Mouse (Mus musculus): ENCODE data around the gene Tpst1. TPM values are rescaled to one million over a fixed set of nuclear protein-coding genes. Genes with fewer than 3 reads are reported as not detected.
A peak's percentile ranks its signal among the peaks of the same experiment; 100 is the strongest.

The Tpst1 gene
- polyA plus RNA-seq, 1 experiment from 2014 or later = 25.8 TPM

DNA sequence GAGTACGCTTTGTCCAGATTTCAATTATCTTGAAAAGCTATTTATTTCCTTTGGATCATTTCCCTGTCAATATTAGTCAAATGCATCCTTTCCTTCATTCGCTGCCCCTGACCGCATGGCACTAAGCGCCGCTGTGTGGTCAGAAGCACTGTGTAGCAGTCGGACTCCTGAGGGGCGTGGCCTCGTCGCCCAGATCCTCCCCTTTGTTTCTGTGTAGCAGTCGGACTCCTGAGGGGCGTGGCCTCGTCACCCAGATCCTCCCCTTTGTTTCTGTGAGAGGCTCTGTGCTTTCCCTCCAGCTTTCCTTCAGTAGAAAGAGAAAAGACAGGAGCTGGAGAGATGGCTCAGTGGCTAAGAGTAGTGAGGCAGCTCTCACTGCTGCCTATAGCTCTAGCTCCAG is 23.6 kb downstream of the Tpst1 start:
- H3K4me1 ChIP-seq (replicated peaks) = peaks cover 12% of the 10 kb centered on the region
- H3K4me2 ChIP-seq = no peak overlapping the region
- H3K27me3 ChIP-seq (replicated peaks) = no peaks in the 10 kb centered on the region
- H3K4me3 ChIP-seq = no peak overlapping the region
- 0 out of 2 replicates have a peak, but pooled peaks cover 4% of the 10 kb centered on the region for H3K9me3 ChIP-seq (replicated peaks)
- peak; percentile 63; the same call in 1 of the 2 replicates for ATAC-seq (ENCODE audit: insufficient number of reproducible peaks, low FRiP score)
- no peak overlapping the region for H3K9ac ChIP-seq
- no peak overlapping the region for H3K27ac ChIP-seq (ENCODE audit: poor library complexity, severe bottlenecking)
- H3K36me3 ChIP-seq = peaks cover 4% of the 10 kb centered on the region; the same call in 1 of the 2 replicates
- WGBS = 66% methylated on average over 12 of the region's 12 CpGs

DNA sequence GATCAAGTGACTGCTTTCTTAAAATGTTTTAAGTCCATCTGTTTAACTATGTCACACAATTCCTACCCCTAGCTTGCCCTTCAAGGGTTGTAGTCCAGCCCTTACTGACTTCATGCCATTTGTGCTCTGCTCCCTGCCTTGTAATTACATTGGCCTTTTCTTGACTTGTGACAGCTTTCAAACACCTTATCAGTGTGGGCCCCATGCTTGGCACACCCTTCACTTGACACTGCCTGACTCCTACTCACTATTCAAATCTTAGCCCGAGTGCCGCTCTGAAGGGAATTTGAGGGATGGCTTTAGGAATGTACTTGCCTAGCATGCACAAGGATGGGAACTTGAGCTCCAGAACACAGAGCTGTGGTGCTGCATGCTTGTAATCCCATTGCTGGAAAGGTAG is 24.7 kb downstream of the Tpst1 start:
- Histone ChIP-seq H3K4me1 (replicated peaks) (peaks cover 12% of the 10 kb centered on the region), H3K4me2 (no peak overlapping the region), H3K27me3 (replicated peaks) (no peaks in the 10 kb centered on the region), H3K36me3 (peaks cover 12% of the 10 kb centered on the region), H3K4me3 (no peak overlapping the region), H3K9me3 (replicated peaks) (0 out of 2 replicates have a peak, but pooled peaks cover 4% of the 10 kb centered on the region), H3K27ac (ENCODE audit: poor library complexity, severe bottlenecking) (no peak overlapping the region), H3K9ac (no peak overlapping the region)
- 22% methylated on average over 2 of the region's 2 CpGs for WGBS
- ATAC-seq (ENCODE audit: insufficient number of reproducible peaks, low FRiP score) = no peak

DNA sequence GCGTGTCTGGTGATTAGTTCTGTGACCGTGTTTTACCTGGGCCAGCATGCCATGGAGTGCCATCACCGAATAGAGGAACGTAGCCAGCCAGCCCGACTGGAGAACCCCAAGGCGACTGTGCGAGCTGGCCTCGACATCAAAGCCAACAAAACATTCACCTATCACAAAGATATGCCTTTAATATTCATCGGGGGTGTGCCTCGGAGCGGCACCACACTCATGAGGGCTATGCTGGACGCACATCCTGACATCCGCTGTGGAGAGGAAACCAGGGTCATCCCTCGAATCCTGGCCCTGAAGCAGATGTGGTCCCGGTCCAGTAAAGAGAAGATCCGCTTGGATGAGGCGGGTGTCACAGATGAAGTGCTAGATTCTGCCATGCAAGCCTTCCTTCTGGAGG is 28.6 kb downstream of the Tpst1 start:
- WGBS = 95% methylated on average over 17 of the region's 17 CpGs
- no peak for ATAC-seq (ENCODE audit: insufficient number of reproducible peaks, low FRiP score)

DNA sequence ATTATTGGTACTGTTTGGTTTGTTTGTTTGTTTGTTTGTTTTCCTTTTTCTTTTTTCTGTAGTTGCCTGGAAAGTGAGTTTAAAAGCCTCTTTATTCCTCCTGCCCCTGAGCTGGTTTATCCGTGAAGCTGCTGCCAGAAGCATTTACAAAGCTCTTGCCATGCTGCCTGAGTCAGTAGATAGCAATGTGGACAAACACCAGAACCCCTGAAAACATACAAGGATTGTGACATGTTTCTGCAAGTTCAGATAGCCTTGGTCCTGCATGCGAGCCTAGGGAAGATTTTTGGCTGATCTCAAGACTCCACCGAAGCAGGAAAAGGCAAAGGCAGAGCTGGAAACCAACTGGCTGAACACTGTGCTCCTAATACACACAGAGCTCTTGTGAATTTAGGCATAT is 36.2 kb downstream of the Tpst1 start:
- H3K4me2 ChIP-seq = no peak overlapping the region
- no peak overlapping the region for H3K27ac ChIP-seq (ENCODE audit: poor library complexity, severe bottlenecking)
- H3K9ac ChIP-seq = no peak overlapping the region
- no peaks in the 10 kb centered on the region; the same call in 1 of the 2 replicates for H3K4me1 ChIP-seq (replicated peaks)
- no peak for ATAC-seq (ENCODE audit: insufficient number of reproducible peaks, low FRiP score)
- H3K36me3 ChIP-seq = peaks cover 10% of the 10 kb centered on the region; the same call in 1 of the 2 replicates
- 49% methylated on average over 3 of the region's 3 CpGs for WGBS
- H3K9me3 ChIP-seq (replicated peaks) = no peaks in the 10 kb centered on the region
- H3K4me3 ChIP-seq = no peak overlapping the region
- H3K27me3 ChIP-seq (replicated peaks) = no peaks in the 10 kb centered on the region

More for the DNA sequence above, 28.6 kb downstream of the Tpst1 start:
- Histone ChIP-seq H3K4me3 (no peak overlapping the region), H3K9ac (no peak overlapping the region), H3K36me3 (peaks cover 16% of the 10 kb centered on the region), H3K4me1 (replicated peaks) (peaks cover 12% of the 10 kb centered on the region), H3K9me3 (replicated peaks) (0 out of 2 replicates have a peak, but pooled peaks cover 3% of the 10 kb centered on the region), H3K27ac (ENCODE audit: poor library complexity, severe bottlenecking) (no peak overlapping the region), H3K4me2 (no peak overlapping the region), H3K27me3 (replicated peaks) (no peaks in the 10 kb centered on the region)

DNA sequence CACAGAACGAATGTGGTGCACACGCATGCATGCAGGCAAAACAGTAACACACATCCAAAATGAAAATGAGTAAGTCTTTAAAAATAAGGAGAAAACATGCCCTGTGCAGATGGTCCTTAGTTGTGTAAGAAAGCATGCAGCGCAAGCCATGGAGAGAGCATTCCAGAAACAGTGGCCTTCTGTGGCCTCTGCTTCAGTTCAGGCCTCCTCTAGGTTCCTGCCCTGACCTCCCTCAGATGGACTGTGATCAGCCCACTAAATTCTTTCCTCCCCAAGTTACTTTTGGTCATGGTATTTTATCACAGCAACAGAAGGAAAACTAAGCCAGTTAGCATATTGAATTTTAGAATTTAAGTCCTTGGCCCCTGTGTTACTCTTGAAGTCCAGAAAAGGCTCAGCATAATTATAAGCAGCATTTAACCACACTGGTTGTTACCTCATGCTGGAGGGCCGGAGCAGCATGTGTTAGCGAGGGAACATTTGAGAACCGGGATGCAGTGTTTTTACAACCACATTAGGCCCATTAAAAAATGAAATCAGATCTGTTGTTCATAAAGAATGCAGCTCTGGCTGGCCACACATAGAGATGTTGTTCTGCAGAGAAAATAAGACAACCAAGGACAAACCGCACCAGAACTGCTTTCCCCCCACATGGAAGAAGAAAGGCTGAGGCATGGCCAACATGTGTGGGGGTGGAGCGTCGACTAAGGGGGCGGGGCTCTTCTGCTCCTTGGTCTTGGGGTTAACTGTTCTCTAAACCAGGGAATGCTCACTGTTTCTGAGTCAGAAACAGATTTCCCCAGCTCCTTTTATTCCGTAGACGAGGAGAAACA is 37.7 kb downstream of the Tpst1 start:
- no peak overlapping the region for H3K27ac ChIP-seq (ENCODE audit: poor library complexity, severe bottlenecking)
- peaks cover 12% of the 10 kb centered on the region; the same call in 1 of the 2 replicates for H3K36me3 ChIP-seq
- no peaks in the 10 kb centered on the region for H3K27me3 ChIP-seq (replicated peaks)
- no peaks in the 10 kb centered on the region for H3K9me3 ChIP-seq (replicated peaks)
- no peaks in the 10 kb centered on the region; the same call in 1 of the 2 replicates for H3K4me1 ChIP-seq (replicated peaks)
- no peak overlapping the region for H3K4me2 ChIP-seq
- H3K4me3 ChIP-seq = no peak overlapping the region
- 81% methylated on average over 12 of the region's 12 CpGs for WGBS
- no peak for ATAC-seq (ENCODE audit: insufficient number of reproducible peaks, low FRiP score)
- H3K9ac ChIP-seq = no peak overlapping the region

DNA sequence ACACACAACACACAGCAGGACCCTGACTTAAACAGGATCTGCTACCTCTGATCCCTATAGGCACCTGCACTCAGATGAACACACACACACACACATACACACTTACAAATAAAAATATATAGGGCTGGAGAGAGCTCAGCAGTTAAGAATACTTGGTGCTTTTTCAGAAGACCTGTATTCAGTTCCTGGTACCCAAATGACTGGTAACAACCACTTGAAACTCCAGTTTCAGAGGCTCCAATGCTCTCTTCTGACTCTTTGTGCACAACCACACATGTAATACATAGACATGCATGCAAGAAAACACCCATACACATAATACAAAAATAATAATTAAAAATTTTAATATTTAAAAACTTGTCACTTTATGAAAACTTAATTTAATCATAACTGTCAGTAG is 39.5 kb downstream of the Tpst1 start:
- no peak for ATAC-seq (ENCODE audit: insufficient number of reproducible peaks, low FRiP score)
- H3K27ac ChIP-seq (ENCODE audit: poor library complexity, severe bottlenecking) = no peak overlapping the region
- H3K4me1 ChIP-seq (replicated peaks) = no peaks in the 10 kb centered on the region; the same call in 1 of the 2 replicates
- no peak overlapping the region for H3K4me2 ChIP-seq
- no peak overlapping the region for H3K4me3 ChIP-seq
- no peak overlapping the region for H3K9ac ChIP-seq
- H3K36me3 ChIP-seq = peaks cover 12% of the 10 kb centered on the region; the same call in 1 of the 2 replicates
- H3K27me3 ChIP-seq (replicated peaks) = no peaks in the 10 kb centered on the region
- no peaks in the 10 kb centered on the region for H3K9me3 ChIP-seq (replicated peaks)

DNA sequence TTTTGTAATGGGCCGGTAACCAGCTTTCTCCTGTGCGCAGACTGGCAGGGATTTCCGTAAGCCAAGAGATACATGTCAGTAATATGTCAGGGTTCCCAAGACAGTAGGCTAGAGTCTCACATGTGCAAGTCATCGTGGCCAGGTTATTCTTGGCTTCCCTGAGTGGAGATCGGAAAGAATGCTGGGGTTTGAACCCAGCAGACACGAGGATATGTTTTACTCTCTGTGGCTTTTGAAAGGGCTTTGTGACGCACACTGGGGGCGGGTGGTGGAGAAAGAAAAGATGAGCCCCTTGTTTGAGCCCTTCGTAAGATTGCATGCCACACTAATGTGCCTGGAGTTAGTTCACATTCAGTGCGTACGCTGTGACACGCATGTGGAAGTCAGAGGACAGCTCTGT is 43.0 kb downstream of the Tpst1 start:
- no peaks in the 10 kb centered on the region for H3K27me3 ChIP-seq (replicated peaks)
- ATAC-seq (ENCODE audit: insufficient number of reproducible peaks, low FRiP score) = no peak
- H3K4me1 ChIP-seq (replicated peaks) = peaks cover 19% of the 10 kb centered on the region
- no peak overlapping the region for H3K27ac ChIP-seq (ENCODE audit: poor library complexity, severe bottlenecking)
- no peaks in the 10 kb centered on the region for H3K9me3 ChIP-seq (replicated peaks)
- WGBS = 78% methylated on average over 12 of the region's 12 CpGs
- H3K4me3 ChIP-seq = no peak overlapping the region
- H3K9ac ChIP-seq = no peak overlapping the region
- H3K4me2 ChIP-seq = no peak overlapping the region
- peaks cover 6% of the 10 kb centered on the region; the same call in 1 of the 2 replicates for H3K36me3 ChIP-seq

DNA sequence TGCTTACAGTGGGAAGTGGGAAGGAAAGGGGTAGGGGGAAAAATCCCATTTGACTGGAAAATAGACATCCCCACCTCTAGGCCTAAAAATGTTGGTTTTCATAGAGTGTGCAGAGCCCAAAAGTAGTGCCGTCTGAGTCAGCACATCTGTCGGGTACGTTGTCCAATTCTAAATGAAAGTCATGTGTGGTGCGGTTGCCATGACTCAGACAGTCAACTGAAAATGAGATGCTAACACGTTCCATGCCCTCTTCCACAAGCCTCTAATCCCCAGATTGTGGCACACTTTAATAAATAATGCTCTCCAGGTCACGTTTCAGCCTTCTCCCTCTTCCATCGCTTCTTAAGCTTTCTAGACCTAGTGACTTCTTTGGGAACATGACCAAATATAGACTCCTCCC is 43.7 kb downstream of the Tpst1 start:
- Histone ChIP-seq H3K9me3 (replicated peaks) (no peaks in the 10 kb centered on the region), H3K27ac (ENCODE audit: poor library complexity, severe bottlenecking) (no peak overlapping the region), H3K4me2 (no peak overlapping the region), H3K27me3 (replicated peaks) (no peaks in the 10 kb centered on the region), H3K4me3 (no peak overlapping the region), H3K4me1 (replicated peaks) (peaks cover 20% of the 10 kb centered on the region), H3K36me3 (peaks cover 6% of the 10 kb centered on the region; the same call in 1 of the 2 replicates), H3K9ac (no peak overlapping the region)
- ATAC-seq (ENCODE audit: insufficient number of reproducible peaks, low FRiP score) = no peak
- 92% methylated on average over 7 of the region's 7 CpGs for WGBS

DNA sequence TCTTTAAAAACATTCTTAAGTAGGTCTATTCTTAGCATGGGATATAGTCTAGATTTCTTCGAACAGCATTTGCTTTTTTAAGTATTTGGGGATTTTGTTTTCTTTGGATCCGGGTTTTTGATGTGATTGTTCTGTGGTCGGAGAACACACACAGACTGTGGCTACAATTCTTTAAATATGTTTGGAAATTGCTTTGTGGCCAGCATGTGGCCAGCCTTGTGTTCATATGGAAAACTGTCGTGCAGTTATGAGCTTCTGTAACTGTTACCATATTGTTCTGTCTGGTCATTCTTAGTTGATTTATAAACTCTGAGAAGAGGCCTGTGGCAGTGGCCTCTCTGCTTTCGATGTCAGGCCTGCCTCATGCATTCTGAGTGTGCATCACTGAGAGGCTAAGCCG is 44.8 kb downstream of the Tpst1 start:
- Histone ChIP-seq H3K27me3 (replicated peaks) (no peaks in the 10 kb centered on the region), H3K9ac (no peak overlapping the region), H3K4me3 (no peak overlapping the region), H3K4me1 (replicated peaks) (peaks cover 20% of the 10 kb centered on the region), H3K27ac (ENCODE audit: poor library complexity, severe bottlenecking) (no peak overlapping the region), H3K4me2 (no peak overlapping the region), H3K9me3 (replicated peaks) (no peaks in the 10 kb centered on the region), H3K36me3 (peaks cover 6% of the 10 kb centered on the region; the same call in 1 of the 2 replicates)
- ATAC-seq (ENCODE audit: insufficient number of reproducible peaks, low FRiP score) = no peak
- WGBS = 71% methylated on average over 6 of the region's 6 CpGs

DNA sequence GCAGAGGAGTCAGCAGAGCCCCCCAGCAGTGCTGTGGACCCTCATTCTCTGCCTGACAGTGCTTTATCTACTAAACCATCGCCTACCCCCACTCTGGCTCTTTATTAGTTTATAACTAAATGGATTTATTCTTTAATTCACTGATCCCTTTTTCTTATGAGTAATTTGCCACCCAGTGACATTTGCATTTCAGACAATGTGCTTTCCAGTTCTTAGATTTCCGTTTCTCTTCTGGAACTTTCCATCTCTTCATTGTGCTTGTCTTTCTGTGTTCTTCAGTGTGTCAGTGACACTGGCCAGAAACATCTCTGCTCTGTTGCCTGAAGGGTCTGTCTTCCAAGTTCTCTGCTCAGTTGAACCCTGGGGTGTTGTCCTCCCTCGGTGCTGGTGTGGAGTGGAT is 46.1 kb downstream of the Tpst1 start:
- no peak overlapping the region for H3K9ac ChIP-seq
- WGBS = 46% methylated on average over 3 of the region's 3 CpGs
- H3K4me2 ChIP-seq = no peak overlapping the region
- H3K27me3 ChIP-seq (replicated peaks) = no peaks in the 10 kb centered on the region
- ATAC-seq (ENCODE audit: insufficient number of reproducible peaks, low FRiP score) = no peak
- no peak overlapping the region for H3K27ac ChIP-seq (ENCODE audit: poor library complexity, severe bottlenecking)
- H3K4me3 ChIP-seq = no peak overlapping the region
- H3K9me3 ChIP-seq (replicated peaks) = no peaks in the 10 kb centered on the region
- H3K36me3 ChIP-seq = peaks cover 6% of the 10 kb centered on the region; the same call in 1 of the 2 replicates
- H3K4me1 ChIP-seq (replicated peaks) = peaks cover 20% of the 10 kb centered on the region

DNA sequence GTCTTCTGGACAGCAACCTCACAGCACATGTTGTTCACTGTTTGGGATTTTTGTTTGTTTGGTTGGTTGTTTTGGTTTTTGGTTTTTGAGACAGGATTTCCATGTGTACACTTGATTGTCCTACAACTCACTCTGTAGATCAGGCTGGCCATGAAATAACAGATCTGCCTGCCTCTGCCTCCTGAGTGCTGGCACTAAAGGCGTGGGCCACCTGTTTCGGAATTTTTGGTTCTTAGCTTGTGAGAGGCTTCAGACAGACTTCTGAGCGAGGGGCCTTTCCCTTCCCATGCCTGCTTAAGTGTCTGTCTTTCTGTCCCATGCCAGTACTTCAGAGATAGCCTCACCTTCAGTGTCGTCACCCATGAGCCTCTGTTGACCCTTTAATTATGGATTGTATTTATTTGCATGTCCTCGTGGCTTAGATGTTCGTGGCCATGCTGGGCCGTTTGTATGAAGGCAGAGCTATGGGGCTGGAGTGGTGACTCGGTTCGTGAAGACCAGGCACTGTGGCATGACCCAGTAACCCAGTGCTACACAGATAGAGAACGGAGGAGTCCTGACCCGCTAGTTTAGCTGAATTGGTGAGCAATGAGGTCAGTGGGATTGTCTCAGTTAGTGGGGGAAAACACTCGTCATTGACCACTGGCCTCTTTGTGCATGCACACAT is 47.1 kb downstream of the Tpst1 start:
- Histone ChIP-seq H3K27ac (ENCODE audit: poor library complexity, severe bottlenecking) (no peak overlapping the region), H3K27me3 (replicated peaks) (no peaks in the 10 kb centered on the region), H3K4me1 (replicated peaks) (peaks cover 20% of the 10 kb centered on the region), H3K9ac (no peak overlapping the region), H3K4me3 (no peak overlapping the region), H3K4me2 (no peak overlapping the region), H3K36me3 (0 out of 2 replicates have a peak, but pooled peaks cover under 1% of the 10 kb centered on the region), H3K9me3 (replicated peaks) (no peaks in the 10 kb centered on the region)
- ATAC-seq (ENCODE audit: insufficient number of reproducible peaks, low FRiP score) = no peak
- WGBS = 79% methylated on average over 12 of the region's 12 CpGs

Measured in heart, embryonic 12.5 days (tissue).